Mouse (Mus musculus): ENCODE data around the gene Ssh2.

DNA sequence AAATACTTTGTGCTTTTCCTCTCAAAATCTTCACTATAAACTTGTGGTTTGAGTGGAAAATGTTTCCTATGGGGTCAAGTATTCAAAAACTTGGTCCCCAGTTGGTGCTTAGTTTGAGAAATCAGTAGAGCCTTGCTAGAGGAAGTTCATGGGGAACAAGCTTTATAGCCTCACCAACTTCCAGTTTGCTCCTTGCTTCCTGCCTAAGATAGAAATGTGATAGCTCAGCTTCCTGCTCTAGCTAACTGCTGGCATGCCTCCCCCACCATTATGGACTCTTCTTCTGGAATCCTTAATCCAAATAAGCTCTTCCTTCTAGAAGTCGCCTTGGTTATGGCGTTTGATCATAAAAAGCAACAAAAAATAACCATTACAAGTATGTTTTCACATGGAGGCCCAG, 190.2 kb downstream of the Ssh2 start:
- TF ChIP-seq CTCF (conservative IDR thresholded peaks at IDR 0.05; ENCODE audit: insufficient read depth, insufficient read length, low read depth, low read length) = no peak
- no peak for TF ChIP-seq POLR2A (IDR thresholded peaks at IDR 0.05; ENCODE audit: low read depth, low read length)

Data from kidney, adult 2 months (tissue).